Mouse (Mus musculus): ENCODE measurements at regions not wholly inside any gene's neighbourhood (a gene's known extent, or its start where the extent isn't known, plus 50 kb on each side); places are given as distances from the start of the nearest gene placed in this dataset.

GRCm38 (mm10) chr16:29956904-29957303, 107.3 kb upstream of the Hes1 start:
- DNase-seq (ENCODE audit: low read depth) = no peak

GRCm38 (mm10) chr16:29959939-29960637, 104.1 kb upstream of the Hes1 start:
- DNase-seq (ENCODE audit: low read depth) = no peak

DNA sequence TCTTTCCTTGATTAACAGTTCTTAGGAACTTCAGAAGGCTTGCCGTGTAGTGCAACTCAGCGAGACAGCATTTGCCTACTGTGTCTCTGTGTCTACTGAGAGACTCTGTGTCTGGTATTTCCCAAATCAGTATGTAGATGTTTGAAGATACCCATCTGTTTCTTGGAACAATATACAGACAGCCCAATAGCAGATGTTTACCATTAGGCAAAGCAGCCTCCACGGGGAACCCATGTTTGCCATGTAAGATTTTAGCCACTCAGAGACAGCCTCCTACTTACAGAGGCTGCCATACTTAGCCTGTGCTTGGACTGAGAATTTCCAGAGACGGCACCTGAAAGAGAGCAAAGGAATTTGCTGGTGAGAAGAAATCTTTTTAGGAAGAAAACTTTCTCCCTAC, 100.9 kb upstream of the Hes1 start:
- DNase-seq (ENCODE audit: low read depth) = no peak

DNA sequence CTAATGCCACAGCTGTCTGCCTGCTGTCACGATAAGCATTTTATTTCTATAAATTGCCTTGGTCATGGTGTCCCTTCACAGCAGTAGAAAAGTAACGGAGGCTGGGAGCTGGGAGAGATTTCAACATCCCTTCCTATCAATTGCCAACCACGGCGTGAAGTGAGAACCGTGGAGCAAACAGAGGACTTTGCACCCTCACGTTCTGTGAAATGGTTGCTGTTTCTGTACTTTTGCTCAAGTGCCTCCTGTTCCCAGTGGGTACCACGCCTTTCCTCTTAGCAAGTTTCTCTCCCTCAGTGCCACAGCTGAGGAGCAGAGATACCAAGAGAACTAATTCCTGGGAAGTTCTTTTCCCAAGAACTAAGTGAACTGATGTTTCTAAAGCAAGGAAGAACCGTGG, 99.6 kb upstream of the Hes1 start:
- no peak for DNase-seq (ENCODE audit: low read depth)

DNA sequence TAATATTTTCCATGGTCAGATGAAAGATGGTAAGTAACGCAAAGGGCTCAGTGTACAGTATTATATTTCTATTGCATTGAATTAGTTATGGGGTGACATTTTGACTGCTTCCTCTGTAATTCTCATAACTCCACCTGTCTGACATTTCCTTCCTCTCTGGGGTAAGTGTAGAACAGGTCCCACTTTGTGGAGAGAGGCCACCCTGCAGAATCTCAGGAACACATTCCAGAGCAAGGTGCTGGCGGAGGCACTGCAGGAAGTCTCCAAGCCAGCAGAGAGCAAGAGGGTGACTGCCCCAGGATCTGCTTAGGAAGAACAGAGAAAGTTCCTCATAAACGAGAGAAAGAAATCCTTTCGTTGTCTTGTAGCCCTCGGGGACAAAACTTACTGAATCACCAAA, 95.4 kb upstream of the Hes1 start:
- DNase-seq (ENCODE audit: low read depth) = no peak

DNA sequence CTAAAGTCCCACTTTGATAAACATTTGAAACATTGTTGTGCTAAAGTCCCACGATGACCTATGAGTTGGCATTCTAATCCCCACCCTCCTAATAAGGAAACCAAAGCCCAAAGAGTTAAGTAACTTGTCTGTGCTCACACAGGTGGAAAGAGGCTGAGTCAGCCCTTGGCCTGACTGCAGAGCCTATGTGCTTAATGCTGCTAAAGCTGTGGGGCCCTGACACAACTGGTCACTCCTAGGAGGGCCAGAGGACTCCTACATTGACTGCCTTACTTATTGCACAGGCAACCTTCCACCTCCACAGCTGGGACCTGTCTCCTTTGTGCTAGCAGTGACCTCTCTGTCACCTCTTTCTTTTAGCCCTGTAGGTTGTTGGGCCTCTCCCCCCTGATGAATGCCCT, 91.4 kb upstream of the Hes1 start:
- no peak for DNase-seq (ENCODE audit: low read depth)

DNA sequence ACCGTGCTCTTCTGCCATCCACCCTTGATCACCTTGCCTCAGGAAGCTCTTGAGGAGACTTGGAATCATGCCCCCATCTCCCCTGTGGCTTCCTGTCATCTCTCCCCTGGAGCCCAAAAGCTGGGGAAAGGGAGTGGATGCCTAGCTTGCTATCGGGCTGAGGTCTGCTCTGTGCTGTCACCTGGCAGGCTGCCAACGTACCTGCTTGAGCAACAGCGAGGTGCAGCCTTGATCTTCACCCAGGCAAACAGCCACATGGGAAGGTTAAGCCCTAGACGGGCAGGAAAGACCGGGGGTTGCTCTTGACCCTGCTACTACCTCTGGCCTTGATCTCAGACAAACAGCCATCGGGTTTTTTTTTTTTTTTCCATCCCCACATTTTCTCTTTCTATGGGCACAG, 90.9 kb upstream of the Hes1 start:
- no peak for DNase-seq (ENCODE audit: low read depth)

DNA sequence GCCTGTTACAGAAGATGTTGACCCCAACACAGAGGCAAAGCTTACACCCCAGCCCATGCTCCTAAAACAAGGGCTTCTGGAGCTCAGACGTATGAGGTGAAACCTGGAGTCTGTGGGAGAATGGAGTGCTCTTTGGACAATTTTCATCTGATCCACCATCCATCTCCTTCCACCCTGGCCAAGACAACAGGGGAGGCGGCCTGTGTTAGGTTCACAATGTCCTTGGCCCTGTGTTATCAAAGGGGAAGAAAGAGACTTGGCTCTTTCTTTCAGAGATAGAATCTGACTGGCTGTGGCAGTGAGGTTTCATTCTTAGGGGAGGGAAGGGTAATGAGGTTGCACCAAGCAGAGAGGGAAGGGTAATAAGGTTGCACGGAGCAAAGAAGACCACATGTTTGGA, 88.4 kb upstream of the Hes1 start:
- DNase-seq (ENCODE audit: low read depth) = no peak

GRCm38 (mm10) chr16:29977011-29977410, 87.2 kb upstream of the Hes1 start:
- no peak for DNase-seq (ENCODE audit: low read depth)

GRCm38 (mm10) chr16:29977711-29978110, 86.5 kb upstream of the Hes1 start:
- no peak for DNase-seq (ENCODE audit: low read depth)

- no peak for DNase-seq (ENCODE audit: low read depth)
These were observed 85.1 kb upstream of the Hes1 start for GRCm38 (mm10) chr16:29979066-29979465.

DNA sequence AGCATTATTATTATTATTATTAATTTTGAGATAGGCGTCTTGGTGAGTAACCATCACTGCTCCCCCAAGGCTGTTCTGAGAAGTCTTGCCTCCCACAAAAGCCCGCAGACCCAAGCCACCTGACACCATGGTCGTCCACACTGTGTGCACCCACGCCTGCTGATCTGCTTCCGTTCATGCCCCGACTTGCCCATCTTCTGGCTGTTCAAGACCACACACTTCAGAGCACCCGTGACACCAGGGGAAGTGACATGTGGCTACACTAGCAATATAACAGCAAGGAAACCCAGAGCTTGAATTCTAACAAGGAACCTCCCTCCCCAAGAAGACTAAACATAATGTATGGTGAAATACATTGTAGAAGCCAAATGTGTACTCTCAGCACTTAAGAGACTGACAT, 82.6 kb upstream of the Hes1 start:
- no peak for DNase-seq (ENCODE audit: low read depth)

- no peak for DNase-seq (ENCODE audit: low read depth)
These were observed 81.9 kb upstream of the Hes1 start for GRCm38 (mm10) chr16:29982224-29982785.

DNA sequence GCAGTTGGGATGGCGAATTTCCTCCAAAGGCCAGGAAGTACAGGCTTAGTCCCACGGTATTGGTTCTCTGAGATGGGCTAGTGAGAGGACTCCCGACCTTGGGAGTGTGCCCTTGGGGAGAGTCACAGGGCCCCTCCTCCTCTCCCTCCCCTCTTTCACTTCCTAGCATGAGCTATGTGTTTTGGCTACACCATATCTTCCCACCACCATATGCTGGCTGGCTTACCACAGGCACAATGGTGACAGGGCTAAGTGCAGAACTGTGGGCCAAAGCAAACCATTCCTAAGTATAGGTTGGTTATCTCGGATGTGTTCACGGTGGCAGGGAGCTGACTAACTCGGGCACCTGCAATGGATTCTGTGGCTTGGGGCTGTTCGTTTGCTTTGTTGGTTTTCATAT, 81.0 kb upstream of the Hes1 start:
- no peak for DNase-seq (ENCODE audit: low read depth)

DNA sequence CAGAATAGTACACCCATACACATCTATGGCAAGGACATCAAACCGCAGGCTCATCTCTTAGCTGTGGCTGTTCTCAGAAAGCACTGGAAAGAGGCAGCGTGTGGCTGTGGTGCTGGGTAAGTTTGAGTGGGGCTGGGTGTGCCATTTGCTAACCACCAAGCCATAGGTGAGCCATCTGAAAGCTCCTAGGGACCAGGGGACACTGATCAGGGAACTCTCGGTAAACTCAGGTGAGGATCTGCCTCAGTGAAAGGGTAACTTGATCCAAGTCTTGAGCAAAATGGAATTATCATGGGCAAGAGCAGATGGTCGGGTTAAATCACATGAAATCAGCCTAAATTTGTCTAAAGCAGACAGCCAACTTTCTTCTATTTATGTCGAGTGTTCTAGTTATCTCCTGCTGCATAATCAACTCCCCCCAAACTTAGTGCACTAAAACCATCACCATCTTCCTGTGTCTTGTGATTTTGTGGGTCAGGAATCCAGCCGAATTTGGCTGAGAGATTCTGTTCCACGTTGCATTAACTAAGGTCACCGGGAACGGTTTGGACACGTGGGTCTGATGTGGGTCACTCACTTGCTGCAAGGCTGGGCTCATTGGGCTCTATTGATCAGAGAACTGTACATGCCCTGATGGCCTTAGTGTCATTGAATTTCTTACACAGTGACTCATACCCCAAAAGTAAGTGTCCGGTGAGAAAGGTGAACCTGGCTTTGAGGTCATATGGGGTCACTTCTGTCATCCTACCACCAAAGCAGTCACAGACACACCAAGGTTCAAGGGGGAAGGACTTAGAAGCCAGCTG, 78.9 kb upstream of the Hes1 start:
- DNase-seq (ENCODE audit: low read depth) = no peak

GRCm38 (mm10) chr16:29987595-29987994, 76.6 kb upstream of the Hes1 start:
- no peak for DNase-seq (ENCODE audit: low read depth)

DNA sequence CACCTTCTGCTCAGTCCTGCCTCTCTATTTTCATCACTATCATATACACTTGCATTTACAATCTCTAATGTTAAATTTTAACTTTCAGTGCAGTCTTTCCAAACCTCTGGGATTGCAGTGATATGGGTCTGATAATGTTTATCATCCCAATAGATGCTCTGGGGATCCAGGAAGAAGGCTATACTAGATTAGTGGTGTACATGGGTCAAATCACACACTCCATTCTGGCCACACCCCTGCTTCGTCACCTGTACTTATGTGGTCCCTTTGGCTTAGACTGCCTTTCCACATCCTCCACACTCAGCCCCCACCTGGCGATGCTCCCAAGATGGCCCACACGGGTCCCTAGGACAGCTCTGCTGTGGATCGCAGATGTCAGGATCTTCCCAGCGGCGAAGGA, 76.2 kb upstream of the Hes1 start:
- DNase-seq (ENCODE audit: low read depth) = no peak

GRCm38 (mm10) chr16:29989308-29989707, 74.9 kb upstream of the Hes1 start:
- no peak for DNase-seq (ENCODE audit: low read depth)

DNA sequence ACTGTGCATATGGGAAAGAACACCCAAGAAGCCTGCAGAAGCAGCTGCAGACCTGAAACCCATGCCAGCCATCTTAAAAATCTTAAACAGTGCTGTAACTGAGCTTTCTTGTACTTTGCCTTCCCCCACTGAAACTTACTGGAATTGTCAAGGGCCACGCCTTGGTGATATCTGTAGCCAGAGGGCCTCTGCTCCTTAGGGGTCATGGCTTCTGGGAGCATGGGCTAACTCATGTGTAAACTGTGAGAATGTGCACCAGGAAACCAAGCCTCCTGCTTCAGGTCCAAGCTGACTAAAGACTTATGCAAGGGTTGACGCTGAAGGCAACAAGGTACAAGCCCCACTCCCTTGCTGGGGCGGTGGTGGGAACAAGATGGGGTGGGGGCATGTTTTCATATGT, 73.8 kb upstream of the Hes1 start:
- no peak for DNase-seq (ENCODE audit: low read depth)

- DNase-seq (ENCODE audit: low read depth) = no peak
These were observed 73.2 kb upstream of the Hes1 start for GRCm38 (mm10) chr16:29990795-29991587.

GRCm38 (mm10) chr16:29991876-29992380, 72.3 kb upstream of the Hes1 start:
- no peak for DNase-seq (ENCODE audit: low read depth)

- no peak for DNase-seq (ENCODE audit: low read depth)
These were observed 71.1 kb upstream of the Hes1 start for GRCm38 (mm10) chr16:29993111-29993510.

Data from c-Kit-positive CD71-positive TER-119-negative erythroid progenitor cells, embryonic 14.5 days (primary cell).